Mouse (Mus musculus) MEL (cell line): ENCODE results near the gene Hs3st6. TPM values are rescaled to one million over a fixed set of nuclear protein-coding genes. Genes with fewer than 3 reads are reported as not detected.

Experiments
- DNase-seq: peaks from one replicate; pipeline ENCODE4 v3.0.0; 2011; ENCODE audit warnings: low read depth, low spot score
- H3K27ac ChIP-seq: 2 replicates; pipeline ENCODE4 v1.5.1; 2012; ENCODE audit warnings: low read depth, mild to moderate bottlenecking, control low read depth, low read length, moderate library complexity; ENCODE audit not compliant: control insufficient read depth
- H3K27me3 ChIP-seq, 2 experiments: fragments of 150-350 bp in 1 of 2; sonication (generic) in 1 of 2; 2 replicates each; pipeline ENCODE4 v1.6.1; 2012; ENCODE audit warnings: low read length in 2 of 2, mild to moderate bottlenecking in 2 of 2, improper control_type of control experiment in 1 of 2, moderate library complexity in 1 of 2; ENCODE audit not compliant: insufficient read depth in 2 of 2, control insufficient read depth in 1 of 2
- H3K36me3 ChIP-seq, 2 experiments: 2 replicates each; pipeline ENCODE4 v1.6.1; 2012 to 2014; ENCODE audit warnings: low read length in 2 of 2, improper control_type of control experiment in 1 of 2, inconsistent platforms in 1 of 2, mild to moderate bottlenecking in 1 of 2; ENCODE audit not compliant: insufficient read depth in 2 of 2, control insufficient read depth in 1 of 2
- H3K4me1 ChIP-seq, 2 experiments: fragments of 150-350 bp in 1 of 2; sonication (generic) in 1 of 2; 2 replicates each; pipeline ENCODE4 v1.6.1; 2012; ENCODE audit warnings: low read length in 2 of 2, improper control_type of control experiment in 1 of 2, mild to moderate bottlenecking in 1 of 2; ENCODE audit not compliant: insufficient read depth in 2 of 2, control insufficient read depth in 1 of 2
- H3K4me3 ChIP-seq, 2 experiments: fragments of 150-350 bp in 1 of 2; sonication (generic) in 1 of 2; 2 replicates each; pipeline ENCODE4 v1.5.1; 2012; ENCODE audit warnings: low read depth in 2 of 2, low read length in 2 of 2, mild to moderate bottlenecking in 2 of 2, moderate library complexity in 2 of 2, control low read depth in 1 of 2, improper control_type of control experiment in 1 of 2; ENCODE audit not compliant: control insufficient read depth in 1 of 2, insufficient read depth in 1 of 2
- H3K79me2 ChIP-seq: 2 replicates; pipeline ENCODE4 v1.6.1; 2012; ENCODE audit warnings: mild to moderate bottlenecking, low read length, moderate library complexity; ENCODE audit not compliant: control insufficient read depth, poor library complexity, insufficient read depth
- H3K9ac ChIP-seq: 2 replicates; pipeline ENCODE4 v1.6.1; 2012; ENCODE audit warnings: low read depth, mild to moderate bottlenecking, control low read depth, low read length, moderate library complexity; ENCODE audit not compliant: control insufficient read depth, poor library complexity, severe bottlenecking
- H3K9me3 ChIP-seq: fragments of 150-350 bp; sonication (generic); replicated peaks from 2 replicates; pipeline ENCODE4 v1.6.1; 2012; ENCODE audit warnings: mild to moderate bottlenecking, low read length, improper control_type of control experiment, moderate library complexity; ENCODE audit not compliant: insufficient read depth
- BHLHE40 ChIP-seq: IDR thresholded peaks from 2 replicates; pipeline ENCODE4 v1.6.1; 2012; ENCODE audit warnings: low read depth, mild to moderate bottlenecking, inconsistent platforms, low read length, improper control_type of control experiment, borderline replicate concordance
- CHD2 ChIP-seq: IDR thresholded peaks from 2 replicates; pipeline ENCODE4 v1.6.1; 2011; ENCODE audit warnings: low read length, improper control_type of control experiment
- ELF1 ChIP-seq: IDR thresholded peaks from 2 replicates; pipeline ENCODE4 v1.6.1; 2014; ENCODE audit warnings: low read depth, mild to moderate bottlenecking, inconsistent platforms, low read length, improper control_type of control experiment, moderate library complexity
- EP300 ChIP-seq, 2 experiments: IDR thresholded peaks; 2 replicates each; pipeline ENCODE4 v1.6.1; 2011; ENCODE audit warnings: improper control_type of control experiment in 2 of 2, low read length in 2 of 2, low read depth in 1 of 2, mild to moderate bottlenecking in 1 of 2
- ETS1 ChIP-seq: IDR thresholded peaks from 2 replicates; pipeline ENCODE4 v1.6.1; 2012; ENCODE audit warnings: low read depth, mild to moderate bottlenecking, inconsistent platforms, low read length, improper control_type of control experiment, moderate library complexity
- GABPA ChIP-seq: IDR thresholded peaks from 2 replicates; pipeline ENCODE4 v1.6.1; 2012; ENCODE audit warnings: low read depth, mild to moderate bottlenecking, inconsistent platforms, low read length, improper control_type of control experiment, moderate library complexity
- GATA1 ChIP-seq: IDR thresholded peaks from 2 replicates; pipeline ENCODE4 v1.6.1; 2011; ENCODE audit warnings: low read depth, low read length, improper control_type of control experiment
- HCFC1 ChIP-seq: IDR thresholded peaks from 2 replicates; pipeline ENCODE4 v1.6.1; 2012; ENCODE audit warnings: low read depth, mild to moderate bottlenecking, inconsistent platforms, low read length, improper control_type of control experiment, moderate library complexity
- KAT2A ChIP-seq: conservative IDR thresholded peaks from 2 replicates; pipeline ENCODE4 v1.6.1; 2012; ENCODE audit warnings: low read depth, low read length, improper control_type of control experiment, inconsistent platforms
- MAX ChIP-seq: IDR thresholded peaks from 2 replicates; pipeline ENCODE4 v1.6.1; 2011; ENCODE audit warnings: low read length, improper control_type of control experiment
- MAZ ChIP-seq: IDR thresholded peaks from 2 replicates; pipeline ENCODE4 v1.6.1; 2012; ENCODE audit warnings: low read depth, mild to moderate bottlenecking, inconsistent platforms, low read length, improper control_type of control experiment
- MEF2A ChIP-seq: IDR thresholded peaks from 2 replicates; pipeline ENCODE4 v1.6.1; 2014; ENCODE audit warnings: low read depth, mild to moderate bottlenecking, inconsistent platforms, low read length, improper control_type of control experiment; ENCODE audit not compliant: poor library complexity, insufficient replicate concordance, severe bottlenecking; ENCODE audit errors: extremely low read depth
- MXI1 ChIP-seq: IDR thresholded peaks from 2 replicates; pipeline ENCODE4 v1.6.1; 2011; ENCODE audit warnings: mild to moderate bottlenecking, low read depth, low read length, improper control_type of control experiment
- MYB ChIP-seq: IDR thresholded peaks from 2 replicates; pipeline ENCODE4 v1.6.1; 2011; ENCODE audit warnings: mild to moderate bottlenecking, low read depth, low read length, improper control_type of control experiment
- MYC ChIP-seq: IDR thresholded peaks from 2 replicates; pipeline ENCODE4 v1.6.1; 2011; ENCODE audit warnings: low read depth, mild to moderate bottlenecking, low read length, improper control_type of control experiment, moderate library complexity
- NELFE ChIP-seq: IDR thresholded peaks from 2 replicates; pipeline ENCODE4 v1.6.1; 2011; ENCODE audit warnings: low read depth, low read length, improper control_type of control experiment
- NRF1 ChIP-seq: IDR thresholded peaks from 2 replicates; pipeline ENCODE4 v1.6.1; 2014; ENCODE audit warnings: low read depth, mild to moderate bottlenecking, inconsistent platforms, low read length, improper control_type of control experiment, moderate library complexity; ENCODE audit not compliant: poor library complexity, insufficient read depth, severe bottlenecking
- POLR2A ChIP-seq, 2 experiments: IDR thresholded peaks; 2 replicates each; pipeline ENCODE4 v1.6.1; 2011 to 2012; ENCODE audit warnings: low read length in 2 of 2, mild to moderate bottlenecking in 2 of 2, control low read depth in 1 of 2, improper control_type of control experiment in 1 of 2, low read depth in 1 of 2, moderate library complexity in 1 of 2; ENCODE audit not compliant: control insufficient read depth in 1 of 2, insufficient read depth in 1 of 2, poor library complexity in 1 of 2
- POLR2AphosphoS2 ChIP-seq: IDR thresholded peaks from 2 replicates; pipeline ENCODE4 v1.6.1; 2011; ENCODE audit warnings: low read length, improper control_type of control experiment
- RAD21 ChIP-seq: IDR thresholded peaks from 2 replicates; pipeline ENCODE4 v1.6.1; 2011; ENCODE audit warnings: mild to moderate bottlenecking, low read depth, low read length, improper control_type of control experiment
- RCOR1 ChIP-seq: IDR thresholded peaks from 2 replicates; pipeline ENCODE4 v1.6.1; 2012; ENCODE audit warnings: low read depth, mild to moderate bottlenecking, inconsistent platforms, low read length, improper control_type of control experiment
- SIN3A ChIP-seq: IDR thresholded peaks from 2 replicates; pipeline ENCODE4 v1.6.1; 2012; ENCODE audit warnings: low read length, improper control_type of control experiment, inconsistent platforms
- TAL1 ChIP-seq: IDR thresholded peaks from 2 replicates; pipeline ENCODE4 v1.6.1; 2012; ENCODE audit warnings: mild to moderate bottlenecking, inconsistent platforms, low read length, moderate library complexity, mixed read lengths
- TBP ChIP-seq: IDR thresholded peaks from 2 replicates; pipeline ENCODE4 v1.8.0; 2011; ENCODE audit warnings: low read depth, low read length, improper control_type of control experiment
- TCF12 ChIP-seq: IDR thresholded peaks from 2 replicates; pipeline ENCODE4 v1.6.1; 2014; ENCODE audit warnings: low read depth, mild to moderate bottlenecking, inconsistent platforms, low read length, improper control_type of control experiment, moderate library complexity
- ZC3H11A ChIP-seq: IDR thresholded peaks from 2 replicates; pipeline ENCODE4 v1.6.1; 2012; ENCODE audit warnings: low read depth, mild to moderate bottlenecking, inconsistent platforms, low read length, improper control_type of control experiment
- ZMIZ1 ChIP-seq: IDR thresholded peaks from 2 replicates; pipeline ENCODE4 v1.6.1; 2012; ENCODE audit warnings: low read depth, mild to moderate bottlenecking, inconsistent platforms, low read length, improper control_type of control experiment, moderate library complexity
- ZNF384 ChIP-seq: IDR thresholded peaks from 2 replicates; pipeline ENCODE4 v1.6.1; 2012; ENCODE audit warnings: low read depth, mild to moderate bottlenecking, inconsistent platforms, low read length, improper control_type of control experiment
- polyA plus RNA-seq, 2 experiments: library from polyadenylated mRNA; stranded (reverse) in 1 of 2; unstranded in 1 of 2; fragments of >175 nt in 1 of 2; fragments of >200 nt in 1 of 2; gene quantifications; 2 replicates each; pipeline versions ENCODE4 v1.2.1 to v1.2.4; 2012; ENCODE audit warnings: low replicate concordance in 2 of 2, low read depth in 1 of 2; ENCODE audit not compliant: insufficient read length in 2 of 2, insufficient read depth in 1 of 2, missing spikeins in 1 of 2
- total RNA-seq: library from RNA; depleted of rRNA; stranded (reverse); fragments of 300-350 nt; gene quantifications from 2 replicates; pipeline ENCODE4 v1.2.3, GENCODE M21; 2012

Gene Hs3st6
- total and polyA plus RNA-seq, 3 experiments: not detected

GRCm38 (mm10) chr17:24706982-24707800 is 45.6 kb upstream of the Hs3st6 start, which contains the start of gene Tbl3:
TSS of gene Tbl3 (minus strand) at chr17:24707660.
- Histone ChIP-seq H3K79me2 (peaks cover 7% of the 10 kb centered on the region), H3K9me3 (no peaks in the 10 kb centered on the region), H3K36me3 (peaks cover 0 to 5% of the 10 kb centered on the region in 2 experiments; a peak in 2 of 4 replicates), H3K27me3 (no peaks in the 10 kb centered on the region), H3K4me1 (peaks cover 0 to 2% of the 10 kb centered on the region in 2 experiments; a peak in 1 of 4 replicates), H3K4me3 (peak within 1 kb of the TSS; percentile 89 to 100), H3K9ac (peak within 1 kb of the TSS; percentile 85), H3K27ac (peak within 1 kb of the TSS; percentile 88)
- DNase-seq: peak; percentile 96
- TF ChIP-seq CHD2 (no peak), MYB (peak; percentile 26; the same call in 1 of the 2 replicates), TAL1 (peak; percentile 87), POLR2A (IDR thresholded peaks at IDR 0.05; ENCODE audit: control insufficient read depth in 1 of 2, insufficient read depth in 1 of 2, low read depth in 1 of 2, low read length in 2 of 2, poor library complexity in 1 of 2) (peak; percentile 68 to 89; a peak in 3 of 4 replicates), MAX (peak; percentile 89), TCF12 (peak; percentile 72), ZC3H11A (no peak), BHLHE40 (0 out of 2 replicates have a peak, but pooled peaks have one; percentile 7), SIN3A (peak; percentile 97), HCFC1 (peak; percentile 92), MAZ (peak; percentile 70; the same call in 1 of the 2 replicates), MYC (peak; percentile 69), ZMIZ1 (peak; percentile 79), GABPA (peak; percentile 50; the same call in 1 of the 2 replicates), TBP (peak; percentile 79), RAD21 (no peak), NRF1 (peak; percentile 47; the same call in 1 of the 2 replicates), GATA1 (peak; percentile 79), ETS1 (peak; percentile 70), RCOR1 (peak; percentile 59; the same call in 1 of the 2 replicates), EP300 (IDR thresholded peaks at IDR 0.05; ENCODE audit: low read depth in 1 of 2, low read length in 2 of 2) (peak; percentile 72 to 78), ZNF384 (no peak), MXI1 (peak; percentile 98), KAT2A (no peak; the same call in 1 of the 2 replicates), MEF2A (no peak), POLR2AphosphoS2 (peak; percentile 87), ELF1 (peak; percentile 42), NELFE (peak; percentile 96)
